Mouse (Mus musculus): Measurements from ENCODE around the gene Hoxa4. TPM values are rescaled to one million over a fixed set of nuclear protein-coding genes. Genes with fewer than 3 reads are reported as not detected.

Hoxa4 gene
- polyA plus RNA-seq, 1 experiment: 0.44 TPM

GRCm38 (mm10) chr6:52169499-52170165 is 21.9 kb downstream of the Hoxa4 start:
- Histone ChIP-seq H3K36me3 (replicated peaks; ENCODE audit: low read length) (no peaks in the 10 kb centered on the region), H3K27me3 (replicated peaks) (peaks cover 57% of the 10 kb centered on the region)

GRCm38 (mm10) chr6:52168191-52169055 is 23.1 kb downstream of the Hoxa4 start:
- Histone ChIP-seq H3K4me3 (replicated peaks) (no peak overlapping the region), H3K36me3 (replicated peaks; ENCODE audit: low read length) (peaks cover 4% of the 10 kb centered on the region), H3K9me3 (peaks cover 32% of the 10 kb centered on the region), H3K27me3 (replicated peaks) (peaks cover 70% of the 10 kb centered on the region), H3K4me1 (peaks cover 14% of the 10 kb centered on the region)
- TF ChIP-seq FLI1 (IDR thresholded peaks at IDR 0.05; ENCODE audit: low read length) (no peak), GATA1 (IDR thresholded peaks at IDR 0.05; ENCODE audit: borderline replicate concordance, low read length) (no peak)

More at GRCm38 (mm10) chr6:52169499-52170165, 21.9 kb downstream of the Hoxa4 start:
- Histone ChIP-seq H3K4me3 (replicated peaks) (no peak overlapping the region), H3K4me1 (peaks cover 8% of the 10 kb centered on the region; the same call in 1 of the 2 replicates), H3K9me3 (peaks cover 22% of the 10 kb centered on the region)
- no peak for TF ChIP-seq GATA1 (IDR thresholded peaks at IDR 0.05; ENCODE audit: borderline replicate concordance, low read length)
- TF ChIP-seq FLI1 (IDR thresholded peaks at IDR 0.05; ENCODE audit: low read length): no peak

GRCm38 (mm10) chr6:52167736-52168161 is 23.8 kb downstream of the Hoxa4 start:
- Histone ChIP-seq H3K4me1 (peaks cover 18% of the 10 kb centered on the region), H3K36me3 (replicated peaks; ENCODE audit: low read length) (peaks cover 4% of the 10 kb centered on the region), H3K27me3 (replicated peaks) (peaks cover 76% of the 10 kb centered on the region), H3K9me3 (peaks cover 33% of the 10 kb centered on the region), H3K4me3 (replicated peaks) (no peak overlapping the region)
- no peak for TF ChIP-seq GATA1 (IDR thresholded peaks at IDR 0.05; ENCODE audit: borderline replicate concordance, low read length)

GRCm38 (mm10) chr6:52167176-52167575 is 24.4 kb downstream of the Hoxa4 start:
- TF ChIP-seq FLI1 (IDR thresholded peaks at IDR 0.05; ENCODE audit: low read length) (no peak), GATA1 (IDR thresholded peaks at IDR 0.05; ENCODE audit: borderline replicate concordance, low read length) (no peak)
- peaks cover 27% of the 10 kb centered on the region for H3K9me3 ChIP-seq
- H3K4me3 ChIP-seq (replicated peaks): no peak overlapping the region
- H3K27me3 ChIP-seq (replicated peaks): peaks cover 73% of the 10 kb centered on the region
- H3K4me1 ChIP-seq: peaks cover 18% of the 10 kb centered on the region
- H3K36me3 ChIP-seq (replicated peaks; ENCODE audit: low read length): peaks cover 4% of the 10 kb centered on the region

GRCm38 (mm10) chr6:52166431-52167077 is 25.0 kb downstream of the Hoxa4 start:
- no peak overlapping the region for H3K4me3 ChIP-seq (replicated peaks)
- peaks cover 18% of the 10 kb centered on the region for H3K4me1 ChIP-seq
- TF ChIP-seq FLI1 (IDR thresholded peaks at IDR 0.05; ENCODE audit: low read length) (no peak), GATA1 (IDR thresholded peaks at IDR 0.05; ENCODE audit: borderline replicate concordance, low read length) (no peak)
- peaks cover 72% of the 10 kb centered on the region for H3K27me3 ChIP-seq (replicated peaks)
- H3K9me3 ChIP-seq: peaks cover 27% of the 10 kb centered on the region
- peaks cover 4% of the 10 kb centered on the region for H3K36me3 ChIP-seq (replicated peaks; ENCODE audit: low read length)

- Histone ChIP-seq H3K4me3 (replicated peaks) (no peak overlapping the region), H3K36me3 (replicated peaks; ENCODE audit: low read length) (peaks cover 4% of the 10 kb centered on the region), H3K9me3 (peaks cover 27% of the 10 kb centered on the region), H3K4me1 (peaks cover 21% of the 10 kb centered on the region), H3K27me3 (replicated peaks) (peaks cover 65% of the 10 kb centered on the region)
- TF ChIP-seq FLI1 (IDR thresholded peaks at IDR 0.05; ENCODE audit: low read length) (no peak), GATA1 (IDR thresholded peaks at IDR 0.05; ENCODE audit: borderline replicate concordance, low read length) (no peak)
Observed at GRCm38 (mm10) chr6:52165441-52166370, 25.8 kb downstream of the Hoxa4 start.

GRCm38 (mm10) chr6:52164626-52165440 is 26.7 kb downstream of the Hoxa4 start, which contains the start of gene Hoxa2:
Gene Hoxa2, minus strand, starts transcription at chr6:52164831.
- H3K9me3 ChIP-seq: peaks cover 27% of the 10 kb centered on the region
- H3K36me3 ChIP-seq (replicated peaks; ENCODE audit: low read length): peaks cover 4% of the 10 kb centered on the region
- H3K27me3 ChIP-seq (replicated peaks): peaks cover 65% of the 10 kb centered on the region
- peaks cover 28% of the 10 kb centered on the region for H3K4me1 ChIP-seq
- TF ChIP-seq FLI1 (IDR thresholded peaks at IDR 0.05; ENCODE audit: low read length) (no peak), GATA1 (IDR thresholded peaks at IDR 0.05; ENCODE audit: borderline replicate concordance, low read length) (no peak)
- H3K4me3 ChIP-seq (replicated peaks): peak within 1 kb of the TSS; percentile 70

GRCm38 (mm10) chr6:52164051-52164625 is 27.4 kb downstream of the Hoxa4 start:
- peaks cover 27% of the 10 kb centered on the region for H3K9me3 ChIP-seq
- TF ChIP-seq FLI1 (IDR thresholded peaks at IDR 0.05; ENCODE audit: low read length) (no peak), GATA1 (IDR thresholded peaks at IDR 0.05; ENCODE audit: borderline replicate concordance, low read length) (no peak)
- peak overlapping the region; percentile 70 for H3K4me3 ChIP-seq (replicated peaks)
- H3K4me1 ChIP-seq: peaks cover 34% of the 10 kb centered on the region
- H3K27me3 ChIP-seq (replicated peaks): peaks cover 69% of the 10 kb centered on the region
- H3K36me3 ChIP-seq (replicated peaks; ENCODE audit: low read length): peaks cover 4% of the 10 kb centered on the region
